In the genomic region with DNA sequence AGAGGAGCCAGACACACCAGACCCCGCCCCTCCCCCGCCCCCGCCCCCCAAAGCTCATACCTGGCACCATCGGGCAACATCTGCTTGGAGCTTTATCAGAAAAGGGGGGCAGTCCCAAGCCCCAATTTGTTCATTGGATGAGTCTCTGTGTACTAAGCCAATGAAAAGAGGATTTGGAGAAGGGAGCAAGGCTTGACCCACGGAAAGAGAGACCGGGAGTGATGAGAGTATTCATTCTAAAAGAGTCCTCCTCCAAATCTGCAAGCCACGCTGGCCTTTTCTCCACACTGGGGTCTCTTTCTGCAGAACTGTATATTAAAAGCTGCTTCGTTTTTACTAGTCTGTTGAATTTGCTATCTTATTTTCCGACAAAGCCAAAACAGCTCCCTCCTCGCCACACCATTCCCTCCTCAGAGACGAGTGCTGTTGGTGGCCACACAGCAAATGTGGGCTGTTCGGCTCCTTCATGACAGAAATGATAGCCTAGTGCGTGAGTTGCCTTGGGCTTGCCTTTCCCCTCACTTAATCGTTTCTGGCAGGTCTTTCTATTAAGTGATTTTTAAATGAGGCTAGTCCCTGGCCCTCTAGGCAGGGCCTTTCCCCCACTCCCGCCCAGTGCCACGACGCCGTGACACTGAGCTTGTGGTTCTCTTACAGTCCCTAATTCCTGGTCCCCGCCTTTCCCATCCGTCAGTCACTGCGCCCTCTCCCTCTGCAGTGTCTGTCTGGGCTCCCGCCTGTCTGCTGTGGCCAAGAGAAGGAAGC, we compare ENCODE assay signal across 8 mouse cellular contexts. TPM values are rescaled to one million over a fixed set of nuclear protein-coding genes. Genes with fewer than 3 reads are reported as not detected.
DNase-seq lines count a peak whose midpoint lies in the region; ATAC-seq and TF ChIP-seq lines count a peak whose summit lies in the region.
"Had no signal": no experiment of that assay in that cellular context is flagged by ENCODE, and none has a peak within 500 bp of the region (broad histone marks: within the 10 kb centered on the region; RNA-seq: fewer than 3 reads in every experiment).

No protein-coding gene starts in this region.

- H3K27ac ChIP-seq in forebrain, embryonic 15.5 days (replicated peaks) = no peak overlapping the region
- no peak overlapping the region for H3K27ac ChIP-seq in lung, postnatal 0 days (ENCODE audit: low read length)

- DNase-seq in lung, adult 18-20 months = peak; percentile 30 to 55
- no peak for DNase-seq in lung, postnatal 25 days (ENCODE audit: low spot score)
- DNase-seq in lung, postnatal 0 days (ENCODE audit: low spot score) = peak; percentile 39
- no peak for DNase-seq in layer of hippocampus, adult 18-20 months (ENCODE audit: low spot score in 2 of 2)
- DNase-seq in right cerebral cortex, postnatal 14 days = no peak
- DNase-seq in cerebellum, postnatal 25 days = no peak
- DNase-seq: kidney, adult 11 months had no signal

- H3K9ac ChIP-seq in forebrain, embryonic 15.5 days (replicated peaks) = peak overlapping the region; percentile 15; the same call in 1 of the 2 replicates
- H3K9ac ChIP-seq in lung, postnatal 0 days (replicated peaks; ENCODE audit: low read depth) = no peak overlapping the region

- ATAC-seq in forebrain, embryonic 15.5 days (replicated peaks) = peak; percentile 60; the same call in 1 of the 2 replicates
- peak; percentile 66 for ATAC-seq in lung, postnatal 0 days

- no peaks in the 10 kb centered on the region for H3K27me3 ChIP-seq in forebrain, embryonic 15.5 days
- H3K27me3 ChIP-seq in lung, postnatal 0 days (replicated peaks; ENCODE audit: insufficient read depth, low read length) = no peaks in the 10 kb centered on the region

- TF ChIP-seq EP300 in lung, postnatal 0 days (IDR thresholded peaks at IDR 0.05) = no peak; the same call in 1 of the 2 replicates

- no peak for TF ChIP-seq CTCF in lung, postnatal 0 days (IDR thresholded peaks at IDR 0.05)

- peak overlapping the region; percentile 13; the same call in 1 of the 2 replicates for H3K4me3 ChIP-seq in forebrain, embryonic 15.5 days
- H3K4me3 ChIP-seq in lung, postnatal 0 days (ENCODE audit: low read depth, low read length) = no peak overlapping the region

- no peaks in the 10 kb centered on the region for H3K36me3 ChIP-seq in forebrain, embryonic 15.5 days
- no peaks in the 10 kb centered on the region for H3K36me3 ChIP-seq in lung, postnatal 0 days (ENCODE audit: insufficient read depth, low read length)

- H3K4me2 ChIP-seq in forebrain, embryonic 15.5 days (replicated peaks) = peak overlapping the region; percentile 28
- H3K4me2 ChIP-seq in lung, postnatal 0 days (replicated peaks; ENCODE audit: low read depth, low read length) = no peak overlapping the region

- H3K9me3 ChIP-seq in forebrain, embryonic 15.5 days = no peaks in the 10 kb centered on the region
- H3K9me3 ChIP-seq in lung, postnatal 0 days (ENCODE audit: low read length) = no peaks in the 10 kb centered on the region

- WGBS in forebrain, embryonic 15.5 days = 24% methylated on average over 21 of the region's 22 CpGs
- 35% methylated on average over 22 of the region's 22 CpGs for WGBS in lung, postnatal 0 days

- H3K4me1 ChIP-seq in forebrain, embryonic 15.5 days = peaks cover 11% of the 10 kb centered on the region
- H3K4me1 ChIP-seq in lung, postnatal 0 days (ENCODE audit: insufficient read depth, low read depth, low read length) = 0 out of 2 replicates have a peak, but pooled peaks cover 3% of the 10 kb centered on the region

RNA-seq across cellular contexts. Expression of a gene that starts 41.7 kb away (rescaled TPM):
- polyA plus RNA-seq in forebrain, embryonic 15.5 days (2015; fragmentation: Nextera tagmentation; extraction: Ambion mirVana) = 11.8 and 11.9 TPM in 2 replicates
- 25.5 and 27.9 TPM in 2 replicates for polyA plus RNA-seq in lung, postnatal 0 days (2015; fragmentation: Nextera tagmentation; extraction: Ambion mirVana)
- total RNA-seq in layer of hippocampus, adult 18-20 months (2021) = 10 to 100 TPM; 21.0 to 22.9 TPM

Comparison
In these comparisons a context has a peak if more than half of its experiments do, and no peak if none do; other contexts are left out.
1. DNase-seq: peak in lung, adult 18-20 months (2 of 2) and lung, postnatal 0 days (single experiment); none in lung, postnatal 25 days (single experiment), layer of hippocampus, adult 18-20 months (0 of 2), right cerebral cortex, postnatal 14 days (single experiment) and cerebellum, postnatal 25 days (0 of 2).